Comparison of ENCODE assay signal across 9 mouse cellular contexts in genomic region chr9:60599489-60599888, GRCm38 (mm10).
DNase-seq lines count a peak whose midpoint lies in the region; ATAC-seq and TF ChIP-seq lines count a peak whose summit lies in the region.
"Had no signal": no experiment of that assay in that cellular context is flagged by ENCODE, and none has a peak within 500 bp of the region (broad histone marks: within the 10 kb centered on the region; RNA-seq: fewer than 3 reads in every experiment).

No protein-coding gene starts in this region.

- H3K27ac ChIP-seq in forebrain, postnatal 0 days (ENCODE audit: low read depth, low read length) = no peak overlapping the region
- H3K27ac ChIP-seq in forebrain, embryonic 12.5 days = no peak overlapping the region
- no peak overlapping the region for H3K27ac ChIP-seq in neural tube, embryonic 11.5 days (ENCODE audit: low read depth, low read length)
- no peak overlapping the region for H3K27ac ChIP-seq in intestine, embryonic 15.5 days
- H3K27ac ChIP-seq: neural tube, embryonic 13.5 days had no signal

- peak; percentile 71 for ATAC-seq in forebrain, postnatal 0 days
- ATAC-seq in forebrain, embryonic 12.5 days (ENCODE audit: low FRiP score) = no peak
- no peak for ATAC-seq in neural tube, embryonic 11.5 days (ENCODE audit: insufficient read depth, low FRiP score, low TSS enrichment)
- ATAC-seq in intestine, embryonic 15.5 days = 0 out of 2 replicates have a peak, but pooled peaks have one; percentile 25
- peak; percentile 84 for ATAC-seq in megakaryocyte progenitor cell, adult 5-6 weeks (replicated peaks; ENCODE audit: poor library complexity)
- no peak for ATAC-seq in inflammation-experienced regulatory T-cells, adult 6 months

- H3K4me1 ChIP-seq in forebrain, postnatal 0 days (ENCODE audit: insufficient read depth) = no peaks in the 10 kb centered on the region
- no peaks in the 10 kb centered on the region for H3K4me1 ChIP-seq in forebrain, embryonic 12.5 days
- no peaks in the 10 kb centered on the region for H3K4me1 ChIP-seq in neural tube, embryonic 11.5 days (ENCODE audit: control insufficient read depth, insufficient read depth, low read length)
- no peaks in the 10 kb centered on the region for H3K4me1 ChIP-seq in intestine, embryonic 15.5 days (replicated peaks)
- H3K4me1 ChIP-seq: neural tube, embryonic 13.5 days had no signal

- peak; percentile 67 for DNase-seq in forebrain, postnatal 0 days
- DNase-seq in neural tube, embryonic 11.5 days (ENCODE audit: low spot score) = peak; percentile 6
- DNase-seq in neural tube, embryonic 10.5 days (ENCODE audit: extremely low spot score, low spot score) = no peak
- DNase-seq in adipocyte (ENCODE audit: low spot score) = peak; percentile 43

- peak; percentile 88 for TF ChIP-seq CTCF in forebrain, postnatal 0 days (IDR thresholded peaks at IDR 0.05; ENCODE audit: low read depth)

- H3K36me3 ChIP-seq in forebrain, postnatal 0 days (ENCODE audit: insufficient read depth) = peaks cover 60% of the 10 kb centered on the region
- peaks cover 52% of the 10 kb centered on the region for H3K36me3 ChIP-seq in forebrain, embryonic 12.5 days (replicated peaks)
- peaks cover 3% of the 10 kb centered on the region; the same call in 1 of the 2 replicates for H3K36me3 ChIP-seq in neural tube, embryonic 11.5 days (ENCODE audit: control insufficient read depth, insufficient read depth, low read length)
- no peaks in the 10 kb centered on the region for H3K36me3 ChIP-seq in intestine, embryonic 15.5 days

- no peak overlapping the region for H3K4me3 ChIP-seq in forebrain, postnatal 0 days (ENCODE audit: low read depth, low read length)
- no peak overlapping the region for H3K4me3 ChIP-seq in forebrain, embryonic 12.5 days (replicated peaks)
- no peak overlapping the region for H3K4me3 ChIP-seq in neural tube, embryonic 11.5 days (ENCODE audit: low read depth, low read length)
- H3K4me3 ChIP-seq in intestine, embryonic 15.5 days (replicated peaks) = no peak overlapping the region
- H3K4me3 ChIP-seq: neural tube, embryonic 13.5 days had no signal

- no peak overlapping the region for H3K9ac ChIP-seq in forebrain, postnatal 0 days
- H3K9ac ChIP-seq in forebrain, embryonic 12.5 days = no peak overlapping the region
- no peak overlapping the region for H3K9ac ChIP-seq in neural tube, embryonic 11.5 days (ENCODE audit: low read length)
- no peak overlapping the region for H3K9ac ChIP-seq in intestine, embryonic 15.5 days
- H3K9ac ChIP-seq: neural tube, embryonic 13.5 days had no signal

- H3K4me2 ChIP-seq in forebrain, postnatal 0 days (ENCODE audit: low read depth) = no peak overlapping the region
- no peak overlapping the region for H3K4me2 ChIP-seq in forebrain, embryonic 12.5 days
- no peak overlapping the region for H3K4me2 ChIP-seq in neural tube, embryonic 11.5 days (ENCODE audit: low read depth)
- H3K4me2 ChIP-seq in intestine, embryonic 15.5 days (replicated peaks) = no peak overlapping the region
- H3K4me2 ChIP-seq: neural tube, embryonic 13.5 days had no signal

- H3K27me3 ChIP-seq in forebrain, postnatal 0 days (ENCODE audit: insufficient read depth, low read length) = no peaks in the 10 kb centered on the region
- no peaks in the 10 kb centered on the region for H3K27me3 ChIP-seq in forebrain, embryonic 12.5 days
- H3K27me3 ChIP-seq in neural tube, embryonic 11.5 days (ENCODE audit: control insufficient read depth, insufficient read depth, low read length) = no peaks in the 10 kb centered on the region
- H3K27me3 ChIP-seq in intestine, embryonic 15.5 days (replicated peaks) = no peaks in the 10 kb centered on the region
- H3K27me3 ChIP-seq: neural tube, embryonic 13.5 days had no signal

- WGBS in forebrain, postnatal 0 days = 75% methylated on average over 2 of the region's 2 CpGs
- 85% methylated on average over 2 of the region's 2 CpGs for WGBS in forebrain, embryonic 12.5 days
- 82% methylated on average over 2 of the region's 2 CpGs for WGBS in neural tube, embryonic 11.5 days
- WGBS in intestine, embryonic 15.5 days = 60% methylated on average over 2 of the region's 2 CpGs

- H3K9me3 ChIP-seq in forebrain, postnatal 0 days (ENCODE audit: low read length) = no peaks in the 10 kb centered on the region
- H3K9me3 ChIP-seq in forebrain, embryonic 12.5 days = no peaks in the 10 kb centered on the region
- no peaks in the 10 kb centered on the region for H3K9me3 ChIP-seq in neural tube, embryonic 11.5 days (ENCODE audit: control insufficient read depth, low read length)
- H3K9me3 ChIP-seq in intestine, embryonic 15.5 days = no peaks in the 10 kb centered on the region
- H3K9me3 ChIP-seq: neural tube, embryonic 13.5 days had no signal

Comparison
In these comparisons a context has a peak if more than half of its experiments do, and no peak if none do; other contexts are left out.
1. ATAC-seq: peak in forebrain, postnatal 0 days (single experiment), intestine, embryonic 15.5 days (single experiment) and megakaryocyte progenitor cell, adult 5-6 weeks (single experiment); none in forebrain, embryonic 12.5 days (single experiment), neural tube, embryonic 11.5 days (single experiment) and inflammation-experienced regulatory T-cells, adult 6 months (single experiment).